Mouse (Mus musculus): ENCODE measurements around the gene Olfr1186.

- TF ChIP-seq CTCF (conservative IDR thresholded peaks at IDR 0.05; ENCODE audit: insufficient read depth, insufficient read length, low read depth, low read length) (no peak), POLR2A (IDR thresholded peaks at IDR 0.05; ENCODE audit: low read depth, low read length) (no peak)
Observed at GRCm38 (mm10) chr2:88493020-88493419, 25.3 kb upstream of the Olfr1186 start, which contains the start of gene Olfr1185-ps1.

Measured in kidney, adult 2 months (tissue).